Mouse (Mus musculus): ENCODE results near the gene Vps51. TPM values are rescaled to one million over a fixed set of nuclear protein-coding genes. Genes with fewer than 3 reads are reported as not detected.
"Not testable (repeated sequence)": the region's sequence is repeated elsewhere in the genome, so short reads cannot be mapped to it uniquely, and the experiment has no call there.

Vps51 gene
- polyA plus RNA-seq, 1 experiment from 2014 or later: 76.3 TPM

DNA sequence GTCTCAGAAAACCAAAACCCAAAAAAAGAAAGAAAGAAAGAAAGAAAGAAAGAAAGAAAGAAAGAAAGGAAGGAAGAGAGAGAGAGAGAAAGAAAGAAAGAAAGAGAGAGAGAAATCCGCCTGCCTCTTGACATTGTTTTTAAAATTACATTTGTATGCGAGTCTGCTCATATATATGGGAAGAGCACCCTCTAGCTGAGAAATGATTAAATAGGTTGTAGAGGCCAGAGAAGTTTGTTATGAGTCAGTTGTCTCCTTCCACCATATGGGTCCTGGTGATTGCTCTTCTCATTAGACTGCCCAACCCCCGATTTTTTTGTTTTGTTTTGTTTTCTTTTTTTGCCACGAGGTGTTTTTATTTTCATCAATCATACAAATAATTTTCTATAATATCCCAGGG is 32.9 kb downstream of the Vps51 start:
- H3K4me3 ChIP-seq; H3K36me3 ChIP-seq; H3K9me3 ChIP-seq; H3K9ac ChIP-seq (replicated peaks); ATAC-seq (replicated peaks); H3K27me3 ChIP-seq; H3K27ac ChIP-seq (replicated peaks); H3K4me2 ChIP-seq (replicated peaks): not testable (repeated sequence)
- WGBS: 61% methylated on average over 4 of the region's 4 CpGs
- peaks cover 22% of the 10 kb centered on the region for H3K4me1 ChIP-seq

- H3K4me2 ChIP-seq (replicated peaks): no peak overlapping the region
- no peak overlapping the region for H3K9ac ChIP-seq (replicated peaks)
- WGBS: 79% methylated on average over 9 of the region's 9 CpGs
- H3K36me3 ChIP-seq: no peaks in the 10 kb centered on the region
- no peak overlapping the region for H3K4me3 ChIP-seq
- peaks cover 11% of the 10 kb centered on the region for H3K4me1 ChIP-seq
- no peaks in the 10 kb centered on the region for H3K9me3 ChIP-seq
- ATAC-seq (replicated peaks): no peak
- no peak overlapping the region for H3K27ac ChIP-seq (replicated peaks)
- no peaks in the 10 kb centered on the region for H3K27me3 ChIP-seq
Measured at GRCm38 (mm10) chr19:6042293-6042692, 34.7 kb downstream of the Vps51 start.

DNA sequence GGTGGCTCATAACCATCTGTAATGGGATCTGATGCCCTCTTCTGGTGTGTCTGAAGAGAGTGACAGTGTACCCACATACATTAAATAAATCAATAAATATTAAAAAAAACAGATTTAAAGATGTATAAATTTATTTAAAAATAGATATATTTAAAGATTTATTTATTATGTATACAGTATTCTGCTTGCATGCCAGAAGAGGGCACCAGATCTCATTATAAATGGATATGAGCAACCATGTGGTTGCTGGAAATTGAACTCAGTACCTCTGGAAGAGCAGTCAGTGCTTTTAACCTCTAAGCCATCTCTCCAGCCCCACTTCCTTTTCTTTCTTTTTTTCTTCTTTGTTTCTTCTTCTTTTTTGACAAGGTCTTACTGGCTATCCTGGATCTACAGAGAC is 37.0 kb downstream of the Vps51 start:
- no peaks in the 10 kb centered on the region for H3K27me3 ChIP-seq
- H3K4me1 ChIP-seq: peaks cover 2% of the 10 kb centered on the region; the same call in 1 of the 2 replicates
- no peak overlapping the region for H3K9ac ChIP-seq (replicated peaks)
- H3K4me3 ChIP-seq: no peak overlapping the region
- H3K27ac ChIP-seq (replicated peaks): no peak overlapping the region
- H3K9me3 ChIP-seq: no peaks in the 10 kb centered on the region
- H3K4me2 ChIP-seq (replicated peaks): no peak overlapping the region
- no peaks in the 10 kb centered on the region for H3K36me3 ChIP-seq
- ATAC-seq (replicated peaks): no peak

- Histone ChIP-seq H3K9me3 (no peaks in the 10 kb centered on the region), H3K4me3 (no peak overlapping the region), H3K4me1 (peaks cover 2% of the 10 kb centered on the region; the same call in 1 of the 2 replicates), H3K4me2 (replicated peaks) (no peak overlapping the region), H3K9ac (replicated peaks) (no peak overlapping the region), H3K36me3 (no peaks in the 10 kb centered on the region), H3K27ac (replicated peaks) (no peak overlapping the region), H3K27me3 (no peaks in the 10 kb centered on the region)
- no peak for ATAC-seq (replicated peaks)
- WGBS: 84% methylated on average over 7 of the region's 7 CpGs
Measured at GRCm38 (mm10) chr19:6038326-6038725, 38.7 kb downstream of the Vps51 start.

DNA sequence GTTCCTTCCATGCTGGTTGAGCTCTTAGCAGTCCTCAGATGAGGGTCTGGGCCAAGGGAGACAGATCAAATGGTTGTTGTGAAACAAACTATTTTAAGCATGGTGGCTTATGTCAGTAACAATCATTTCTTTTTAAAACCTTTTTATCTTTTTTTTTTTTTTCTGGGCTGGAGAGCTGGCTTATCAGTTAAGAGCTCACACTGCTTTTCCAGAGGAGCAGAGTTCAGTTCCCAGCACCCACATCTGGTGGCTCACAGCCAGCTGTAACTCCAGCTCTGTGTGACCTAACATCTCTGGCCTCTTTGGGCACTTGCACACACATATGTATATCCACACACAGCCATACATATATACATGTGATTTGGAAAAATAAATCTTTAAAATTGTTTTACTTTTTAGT is 39.3 kb downstream of the Vps51 start:
- Histone ChIP-seq H3K36me3 (no peaks in the 10 kb centered on the region), H3K27ac (replicated peaks) (no peak overlapping the region), H3K4me1 (peaks cover 2% of the 10 kb centered on the region; the same call in 1 of the 2 replicates), H3K9ac (replicated peaks) (no peak overlapping the region), H3K4me2 (replicated peaks) (no peak overlapping the region), H3K4me3 (no peak overlapping the region), H3K9me3 (no peaks in the 10 kb centered on the region), H3K27me3 (no peaks in the 10 kb centered on the region)
- no peak for ATAC-seq (replicated peaks)

GRCm38 (mm10) chr19:6035966-6036585 is 41.0 kb downstream of the Vps51 start:
- H3K9ac ChIP-seq (replicated peaks): no peak overlapping the region
- WGBS: 79% methylated on average over 9 of the region's 9 CpGs
- no peaks in the 10 kb centered on the region for H3K36me3 ChIP-seq
- H3K27ac ChIP-seq (replicated peaks): no peak overlapping the region
- ATAC-seq (replicated peaks): no peak
- no peaks in the 10 kb centered on the region for H3K9me3 ChIP-seq
- no peak overlapping the region for H3K4me3 ChIP-seq
- no peak overlapping the region for H3K4me2 ChIP-seq (replicated peaks)
- no peaks in the 10 kb centered on the region for H3K27me3 ChIP-seq
- no peaks in the 10 kb centered on the region for H3K4me1 ChIP-seq

DNA sequence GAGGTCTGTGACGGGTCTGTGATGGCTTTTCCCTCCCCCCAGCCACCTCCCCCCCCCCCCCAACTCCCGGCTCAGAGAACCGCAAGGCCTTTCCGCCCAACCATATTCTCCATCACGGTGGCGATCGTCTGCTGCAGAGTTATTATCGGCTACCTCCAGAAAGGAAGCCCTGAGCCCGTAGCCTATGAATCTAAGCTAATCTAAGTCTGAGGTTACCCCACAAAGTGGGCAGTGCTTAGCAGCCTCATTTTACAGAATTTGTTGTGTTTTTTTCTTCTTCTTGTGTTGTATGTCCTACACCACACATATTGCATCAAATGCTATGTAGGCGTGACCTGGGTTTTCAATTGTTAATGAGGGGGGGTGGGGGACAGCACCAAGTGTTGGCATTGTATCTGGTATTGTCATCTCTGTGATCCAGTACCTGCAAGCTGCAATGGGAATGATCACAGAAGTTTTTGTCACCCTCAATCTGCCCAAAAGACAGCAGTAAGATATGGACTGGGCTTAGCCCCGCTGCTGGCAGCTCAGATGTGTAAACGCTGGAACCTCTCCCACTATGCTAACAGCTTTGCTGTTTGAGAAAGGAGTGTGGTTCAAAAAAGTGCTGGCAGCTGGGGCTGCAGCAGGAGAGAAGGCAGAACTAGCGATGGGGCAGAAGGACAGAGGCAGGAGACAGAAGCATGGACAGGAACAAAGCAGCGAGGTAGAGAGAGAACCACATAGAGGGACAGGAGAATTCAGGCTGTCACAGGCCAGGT is 46.3 kb downstream of the Vps51 start:
- Histone ChIP-seq H3K9ac (replicated peaks) (no peak overlapping the region), H3K36me3 (no peaks in the 10 kb centered on the region), H3K9me3 (no peaks in the 10 kb centered on the region), H3K27ac (replicated peaks) (no peak overlapping the region), H3K4me1 (no peaks in the 10 kb centered on the region), H3K4me2 (replicated peaks) (no peak overlapping the region), H3K4me3 (no peak overlapping the region), H3K27me3 (no peaks in the 10 kb centered on the region)
- ATAC-seq (replicated peaks): no peak
- WGBS: 76% methylated on average over 14 of the region's 14 CpGs

DNA sequence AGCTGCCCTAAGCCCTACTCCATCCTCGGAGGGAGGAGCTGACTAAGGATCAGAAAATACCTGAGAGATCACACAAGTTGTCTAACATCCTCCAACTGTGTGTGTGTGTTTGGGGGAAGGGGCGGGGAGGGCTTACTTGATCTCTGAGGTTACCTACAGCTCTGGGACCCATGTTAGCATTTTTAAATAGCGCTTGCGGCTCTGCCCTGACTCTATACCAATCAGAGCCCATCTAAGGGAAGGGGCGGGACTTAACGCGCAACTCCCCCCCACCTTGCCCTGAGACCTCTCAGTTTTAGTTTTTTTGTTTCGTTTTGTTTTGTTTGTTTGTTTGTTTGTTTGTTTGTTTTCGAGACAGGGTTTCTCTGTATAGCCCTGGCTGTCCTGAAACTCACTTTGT is 47.6 kb downstream of the Vps51 start:
- H3K9ac ChIP-seq (replicated peaks): no peak overlapping the region
- no peak overlapping the region for H3K4me3 ChIP-seq
- H3K36me3 ChIP-seq: no peaks in the 10 kb centered on the region
- 77% methylated on average over 9 of the region's 9 CpGs for WGBS
- no peaks in the 10 kb centered on the region for H3K27me3 ChIP-seq
- H3K4me2 ChIP-seq (replicated peaks): no peak overlapping the region
- H3K4me1 ChIP-seq: no peaks in the 10 kb centered on the region
- no peak overlapping the region for H3K27ac ChIP-seq (replicated peaks)
- ATAC-seq (replicated peaks): no peak
- H3K9me3 ChIP-seq: no peaks in the 10 kb centered on the region

DNA sequence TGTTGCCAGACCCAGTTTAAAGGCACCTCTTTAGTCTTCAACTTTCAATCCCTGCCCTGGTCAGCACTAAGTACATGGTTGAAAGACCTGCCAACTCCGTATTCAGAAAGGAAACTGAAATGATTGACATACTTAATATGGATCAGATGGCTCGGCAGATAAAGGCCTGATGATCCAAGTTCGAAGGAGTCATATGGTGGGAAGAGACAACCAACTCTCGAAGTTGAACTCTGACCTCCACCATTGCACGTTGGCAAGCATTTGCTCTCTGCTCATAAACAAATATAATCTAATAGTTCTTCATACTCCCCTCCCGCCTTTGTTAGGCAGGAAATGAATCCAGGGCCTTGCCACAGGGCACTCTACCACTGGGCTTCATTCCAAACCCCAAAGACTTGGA is 48.0 kb downstream of the Vps51 start:
- Histone ChIP-seq H3K4me2 (replicated peaks) (no peak overlapping the region), H3K27ac (replicated peaks) (no peak overlapping the region), H3K9ac (replicated peaks) (no peak overlapping the region), H3K27me3 (no peaks in the 10 kb centered on the region), H3K4me3 (no peak overlapping the region), H3K36me3 (no peaks in the 10 kb centered on the region), H3K9me3 (no peaks in the 10 kb centered on the region), H3K4me1 (no peaks in the 10 kb centered on the region)
- no peak for ATAC-seq (replicated peaks)
- 87% methylated on average over 6 of the region's 6 CpGs for WGBS

DNA sequence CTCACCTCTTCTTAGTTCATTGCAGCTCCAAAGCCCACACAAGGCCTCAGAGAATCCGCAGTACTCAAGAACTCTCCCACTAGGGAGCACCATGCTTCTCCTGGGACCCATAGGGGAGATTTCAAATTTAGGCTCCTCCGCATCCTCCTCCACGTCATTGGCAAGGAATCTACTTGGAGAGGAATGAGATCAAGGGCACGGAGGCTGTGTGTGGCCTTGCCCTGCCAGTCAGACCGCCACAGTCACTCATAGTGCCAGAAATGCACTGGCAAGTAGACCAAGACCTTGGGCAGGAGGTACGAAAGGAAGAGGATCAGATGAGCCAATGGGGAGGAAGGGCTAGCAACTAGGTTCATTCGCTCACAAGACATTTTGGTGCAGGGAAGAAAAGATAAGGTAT is 53.1 kb downstream of the Vps51 start:
- Histone ChIP-seq H3K27me3 (no peaks in the 10 kb centered on the region), H3K36me3 (no peaks in the 10 kb centered on the region), H3K4me1 (no peaks in the 10 kb centered on the region), H3K27ac (replicated peaks) (no peak overlapping the region), H3K9ac (replicated peaks) (no peak overlapping the region), H3K9me3 (no peaks in the 10 kb centered on the region), H3K4me3 (no peak overlapping the region), H3K4me2 (replicated peaks) (no peak overlapping the region)
- whole genome bisulfite sequencing: 86% methylated on average over 7 of the region's 7 CpGs
- no peak for ATAC-seq (replicated peaks)

DNA sequence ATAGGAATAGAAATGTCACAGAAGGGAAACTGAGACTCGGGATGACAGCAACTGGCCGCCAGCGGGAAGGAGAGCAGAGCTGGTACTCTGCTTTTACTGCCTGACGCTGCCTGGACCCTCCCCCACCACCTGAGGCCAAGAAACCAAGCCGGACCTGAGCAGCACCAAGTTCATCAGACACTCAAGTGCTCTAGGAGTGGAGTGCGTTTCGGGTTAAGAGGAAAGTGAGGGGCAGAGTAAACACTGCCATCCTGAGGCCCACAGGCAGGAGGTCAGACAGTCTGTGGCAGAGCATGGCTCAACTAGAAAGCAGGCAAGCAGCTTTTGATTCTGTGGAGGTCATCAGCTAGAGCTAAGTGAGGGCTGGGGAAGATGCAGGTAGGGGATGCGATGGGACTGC is 54.0 kb downstream of the Vps51 start:
- 67% methylated on average over 8 of the region's 8 CpGs for WGBS
- no peak for ATAC-seq (replicated peaks)
- Histone ChIP-seq H3K27me3 (no peaks in the 10 kb centered on the region), H3K4me1 (no peaks in the 10 kb centered on the region), H3K4me2 (replicated peaks) (no peak overlapping the region), H3K4me3 (no peak overlapping the region), H3K9ac (replicated peaks) (no peak overlapping the region), H3K36me3 (no peaks in the 10 kb centered on the region), H3K27ac (replicated peaks) (no peak overlapping the region), H3K9me3 (no peaks in the 10 kb centered on the region)

- Histone ChIP-seq H3K4me1 (peaks cover 8% of the 10 kb centered on the region), H3K9ac (replicated peaks) (no peak overlapping the region), H3K4me2 (replicated peaks) (no peak overlapping the region), H3K27me3 (peaks cover 17% of the 10 kb centered on the region), H3K4me3 (no peak overlapping the region), H3K9me3 (no peaks in the 10 kb centered on the region), H3K27ac (replicated peaks) (no peak overlapping the region), H3K36me3 (no peaks in the 10 kb centered on the region)
- 37% methylated on average over 3 of the region's 3 CpGs for WGBS
- no peak for ATAC-seq (replicated peaks)
Measured at GRCm38 (mm10) chr19:6020276-6020675, 56.8 kb downstream of the Vps51 start.
